Mouse (Mus musculus) WW6 (cell line): Measurements from ENCODE around the gene Lrrc4.

Experiments
- DNase-seq: peaks from one replicate; pipeline ENCODE4 v3.0.0-alpha.2; 2013; ENCODE audit warnings: low read depth, low spot score

Gene Lrrc4

DNA sequence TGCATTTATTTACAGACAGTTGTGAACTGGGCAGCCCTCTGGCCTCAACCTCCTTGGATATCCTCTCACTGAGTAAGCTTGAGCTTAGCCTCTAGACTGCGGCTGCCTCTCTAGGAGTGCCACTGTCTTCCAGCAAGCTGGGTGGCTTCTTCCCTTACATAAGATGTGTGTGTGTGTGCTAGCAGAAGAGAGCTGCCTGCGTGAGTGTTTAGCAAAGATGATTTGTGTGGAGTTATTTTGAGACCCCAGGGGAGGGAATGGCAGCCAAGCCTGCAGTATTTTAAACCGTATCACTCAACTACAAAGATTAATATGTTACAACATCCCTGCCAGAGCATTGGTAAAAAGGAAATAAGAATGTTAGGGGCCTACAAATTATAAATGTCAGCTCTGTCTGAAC lies 49.9 kb downstream of the Lrrc4 start:
- DNase-seq: no peak

- DNase-seq: no peak
Observed at GRCm38 (mm10) chr6:28771331-28771730, 60.2 kb downstream of the Lrrc4 start.

GRCm38 (mm10) chr6:28767891-28768481 lies 63.6 kb downstream of the Lrrc4 start:
- no peak for DNase-seq

- no peak for DNase-seq
Observed at GRCm38 (mm10) chr6:28766622-28767021, 64.9 kb downstream of the Lrrc4 start.

- DNase-seq: no peak
Observed at GRCm38 (mm10) chr6:28762132-28762775, 69.3 kb downstream of the Lrrc4 start.

GRCm38 (mm10) chr6:28761728-28762127 lies 69.8 kb downstream of the Lrrc4 start:
- no peak for DNase-seq

- DNase-seq: no peak
Observed at GRCm38 (mm10) chr6:28758293-28758692, 73.3 kb downstream of the Lrrc4 start.

DNA sequence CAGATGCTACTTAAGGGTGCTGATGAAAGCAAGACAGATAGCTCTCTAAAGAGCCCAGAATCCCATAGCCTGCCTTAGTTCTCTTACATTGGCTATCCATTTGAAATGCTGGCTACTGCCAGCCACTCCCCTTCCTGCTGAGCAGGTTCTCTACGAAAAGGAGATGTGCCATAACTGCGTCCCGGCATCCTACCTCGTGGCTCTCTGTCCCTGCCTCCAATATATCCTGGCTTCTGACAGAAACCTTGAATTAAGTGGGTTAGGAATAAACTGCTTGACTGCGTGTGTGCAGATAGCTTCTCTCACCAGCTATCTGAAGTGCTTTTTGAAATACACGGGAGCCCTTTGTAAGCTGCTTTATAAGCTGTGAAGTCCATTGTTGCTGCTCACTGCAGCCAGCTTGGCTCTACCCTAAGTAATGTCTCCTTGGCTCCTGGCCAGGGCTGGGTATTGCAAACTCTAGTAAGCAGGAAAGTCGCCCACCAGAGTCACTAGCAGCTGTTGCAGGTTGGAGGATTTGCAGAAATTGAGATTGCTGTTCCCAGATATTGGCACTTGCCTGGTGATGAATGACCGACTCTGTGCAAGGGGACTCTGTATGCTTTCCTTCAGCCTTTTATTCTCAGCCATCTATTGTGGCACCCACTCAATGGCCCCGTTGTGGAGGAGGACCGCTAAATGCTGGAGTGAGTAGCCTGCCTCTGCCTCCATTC lies 75.1 kb downstream of the Lrrc4 start:
- no peak for DNase-seq

GRCm38 (mm10) chr6:28754127-28754898 lies 77.2 kb downstream of the Lrrc4 start:
- DNase-seq: no peak

DNA sequence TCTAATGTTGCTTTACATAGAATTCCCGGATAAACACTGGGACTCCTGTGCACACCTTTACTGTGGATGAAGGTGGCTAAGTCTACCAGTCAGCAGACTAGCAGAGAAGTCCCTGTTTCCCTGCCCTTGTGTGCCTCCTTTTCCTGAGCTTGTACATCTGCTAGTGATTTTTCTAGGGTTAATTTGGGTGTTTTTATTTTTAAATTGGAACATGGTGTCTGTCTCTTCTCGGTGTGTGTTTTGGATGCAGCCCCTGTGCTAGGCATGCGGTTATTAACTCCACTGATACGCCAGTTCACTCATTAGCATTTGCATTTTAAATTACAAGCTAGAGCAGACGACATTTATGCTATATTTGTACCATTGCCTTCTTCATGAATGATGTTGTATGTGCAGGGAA lies 77.9 kb downstream of the Lrrc4 start:
- DNase-seq: no peak

DNA sequence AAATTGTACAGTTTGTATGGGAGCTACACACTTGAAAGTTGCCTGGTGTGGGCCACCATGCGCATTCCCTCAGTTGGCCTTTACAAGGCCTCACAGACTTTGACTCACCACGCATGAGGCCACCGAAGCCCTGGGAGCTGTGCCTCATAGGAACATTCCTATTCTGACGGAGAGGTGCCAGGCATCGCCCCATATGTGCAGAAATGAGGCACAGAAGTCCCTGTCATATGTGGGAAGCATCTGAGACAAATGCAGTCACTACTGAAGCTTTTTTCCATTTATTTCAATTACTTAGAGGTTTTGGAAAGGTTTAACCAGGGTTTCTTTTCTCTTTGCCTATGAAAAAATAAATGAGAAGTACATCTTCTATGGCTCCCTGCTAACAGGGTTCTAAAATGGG lies 78.3 kb downstream of the Lrrc4 start:
- DNase-seq: no peak

GRCm38 (mm10) chr6:28751186-28751585 lies 80.4 kb downstream of the Lrrc4 start:
- DNase-seq: no peak

GRCm38 (mm10) chr6:28749224-28749623 lies 82.3 kb downstream of the Lrrc4 start:
- DNase-seq: no peak

DNA sequence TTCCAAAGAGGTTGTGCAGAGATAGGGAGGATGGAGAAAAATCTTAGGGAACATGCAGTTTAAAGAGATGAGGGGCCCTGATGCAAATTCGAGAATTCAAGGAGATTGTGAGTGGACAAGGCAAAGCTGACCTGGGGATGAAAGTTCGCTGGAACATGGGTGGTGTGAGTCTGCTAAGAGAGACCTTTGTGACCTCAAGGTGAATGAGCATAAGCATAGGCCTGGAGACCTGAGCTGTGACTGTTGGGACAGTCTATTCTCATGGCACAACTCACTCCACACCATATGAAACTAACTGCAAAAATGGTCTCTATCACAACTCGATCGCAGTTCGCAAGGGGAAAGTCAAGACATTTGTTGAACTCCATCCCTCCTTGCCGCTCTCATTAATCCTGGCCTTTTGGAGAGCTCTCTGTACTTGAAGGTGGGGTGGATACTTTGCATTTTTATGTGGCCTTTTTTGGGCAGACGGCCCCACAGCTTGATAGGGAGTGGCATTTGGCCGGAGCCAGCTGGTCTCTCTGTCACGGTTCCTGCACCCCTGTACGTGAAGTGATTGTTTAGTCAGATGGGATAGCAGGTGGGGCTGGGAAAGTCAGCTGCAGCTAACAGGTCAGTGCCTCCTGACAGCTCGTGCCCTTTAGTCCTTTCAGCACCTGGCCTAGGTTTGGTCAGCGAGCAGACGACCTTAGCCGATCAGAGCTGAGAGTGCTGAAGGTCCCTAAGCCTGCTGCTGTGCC lies 83.4 kb downstream of the Lrrc4 start:
- no peak for DNase-seq

- no peak for DNase-seq
Observed at GRCm38 (mm10) chr6:28747025-28747424, 84.5 kb downstream of the Lrrc4 start.

- no peak for DNase-seq
Observed at GRCm38 (mm10) chr6:28745864-28746263, 85.7 kb downstream of the Lrrc4 start.

DNA sequence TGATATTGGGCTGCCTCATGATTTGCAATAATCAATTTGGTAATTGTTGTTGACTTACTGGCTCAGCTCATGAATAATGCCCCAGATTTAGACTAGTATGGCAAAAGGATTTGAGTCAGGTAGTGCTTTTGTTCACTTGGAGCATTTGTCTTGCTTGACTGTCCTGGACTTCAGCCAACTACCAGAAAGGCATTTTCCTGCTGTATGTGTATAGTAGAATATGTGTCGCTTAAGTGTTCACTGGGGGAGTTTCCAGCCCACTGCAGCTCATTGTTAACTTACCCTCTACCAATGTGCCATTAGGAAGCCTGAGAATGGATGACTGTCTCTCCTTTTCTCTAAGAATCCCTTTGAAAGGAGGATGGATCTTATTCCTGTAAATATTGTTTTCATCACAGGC lies 88.0 kb downstream of the Lrrc4 start:
- no peak for DNase-seq

DNA sequence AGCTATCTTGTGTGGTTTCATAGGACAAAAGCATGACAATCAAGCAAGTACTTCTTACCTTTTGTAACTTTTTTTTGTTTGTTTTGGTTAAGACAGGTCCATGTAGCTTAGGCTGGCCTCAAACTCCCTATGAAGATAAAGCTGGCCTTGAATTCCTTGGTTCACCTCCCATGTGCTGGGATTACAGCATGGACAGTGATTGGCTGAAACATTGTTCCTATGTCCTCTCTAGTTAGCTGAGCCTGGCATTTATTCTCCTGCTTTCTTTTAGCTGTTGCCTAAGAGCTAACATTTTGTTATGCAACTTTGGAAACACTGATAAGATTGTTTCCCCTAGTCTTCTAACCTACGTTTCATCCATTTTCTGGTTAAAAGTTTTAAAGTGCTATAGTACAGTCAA lies 93.9 kb downstream of the Lrrc4 start:
- no peak for DNase-seq

DNA sequence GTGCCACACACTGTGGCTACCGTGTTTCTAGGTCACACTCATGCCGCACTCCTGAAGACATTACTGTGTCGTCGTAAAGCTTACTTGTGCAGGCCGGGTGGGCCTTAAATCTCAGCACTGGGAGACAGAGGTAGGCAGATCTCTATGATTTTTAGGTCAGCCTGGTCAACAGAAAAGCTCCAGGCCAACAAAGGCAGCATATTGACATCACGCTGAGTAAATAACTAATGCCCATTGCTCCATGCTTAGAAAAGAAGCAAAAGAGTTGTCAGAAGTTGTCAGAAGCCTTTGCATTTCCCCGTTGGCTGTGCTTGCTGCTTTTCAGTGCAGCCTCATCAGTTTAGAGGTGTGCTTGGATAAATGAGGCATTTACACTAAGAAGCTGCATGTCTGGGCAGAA lies 94.9 kb downstream of the Lrrc4 start:
- DNase-seq: no peak

- DNase-seq: no peak
Observed at GRCm38 (mm10) chr6:28735116-28735515, 96.4 kb downstream of the Lrrc4 start.

DNA sequence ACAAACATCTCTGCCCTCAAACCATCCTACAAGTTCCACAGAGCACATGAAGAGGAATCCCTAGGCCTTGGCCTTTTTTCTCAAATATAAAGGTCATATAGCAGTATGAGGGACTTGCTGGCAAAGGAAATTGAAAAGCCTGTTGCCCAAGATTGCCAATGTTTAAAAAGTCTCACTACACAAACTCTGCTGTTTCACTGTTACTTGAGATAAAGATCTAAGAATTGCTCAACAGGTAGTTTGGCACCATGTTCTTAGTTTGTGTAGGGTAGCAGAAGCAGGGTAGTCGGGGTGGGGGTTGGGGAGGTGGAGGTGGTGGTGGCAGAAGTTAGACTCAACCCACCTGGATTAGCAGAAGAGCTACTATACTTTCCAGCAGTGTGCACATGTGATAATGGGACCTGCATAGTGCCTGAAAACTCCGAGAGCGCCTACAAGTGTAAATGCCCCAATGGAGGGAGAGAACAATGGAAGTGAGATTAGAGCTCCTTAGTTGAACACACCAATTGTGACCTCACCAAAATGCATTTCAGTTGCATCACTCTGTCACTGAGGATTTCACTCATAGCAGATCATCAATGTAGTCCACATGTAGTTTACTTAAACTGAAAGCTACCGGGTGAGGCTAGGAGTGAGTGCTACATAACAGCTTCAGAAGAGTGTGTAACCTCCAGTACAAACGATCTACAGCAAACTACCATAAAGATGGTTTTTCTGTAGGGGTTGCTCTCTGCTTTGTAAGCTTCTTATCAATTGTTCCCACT lies 97.5 kb downstream of the Lrrc4 start:
- no peak for DNase-seq
